Mouse (Mus musculus) T-helper 2 cell (primary cell): ENCODE measurements at regions not wholly inside any gene's neighbourhood (a gene's known extent, or its start where the extent isn't known, plus 50 kb on each side); places are given as distances from the start of the nearest gene placed in this dataset.
"Not testable (repeated sequence)": the region's sequence is repeated elsewhere in the genome, so short reads cannot be mapped to it uniquely, and the experiment has no call there.

ENCODE experiments used
- in situ Hi-C: fragments of 300-600 bp; cut with MboI, MseI; formaldehyde crosslinking; loops from one replicate; pipeline ENCODE4 v1.15.1; 2025; ENCODE audit warnings: high pct_unique_total_duplicates

DNA sequence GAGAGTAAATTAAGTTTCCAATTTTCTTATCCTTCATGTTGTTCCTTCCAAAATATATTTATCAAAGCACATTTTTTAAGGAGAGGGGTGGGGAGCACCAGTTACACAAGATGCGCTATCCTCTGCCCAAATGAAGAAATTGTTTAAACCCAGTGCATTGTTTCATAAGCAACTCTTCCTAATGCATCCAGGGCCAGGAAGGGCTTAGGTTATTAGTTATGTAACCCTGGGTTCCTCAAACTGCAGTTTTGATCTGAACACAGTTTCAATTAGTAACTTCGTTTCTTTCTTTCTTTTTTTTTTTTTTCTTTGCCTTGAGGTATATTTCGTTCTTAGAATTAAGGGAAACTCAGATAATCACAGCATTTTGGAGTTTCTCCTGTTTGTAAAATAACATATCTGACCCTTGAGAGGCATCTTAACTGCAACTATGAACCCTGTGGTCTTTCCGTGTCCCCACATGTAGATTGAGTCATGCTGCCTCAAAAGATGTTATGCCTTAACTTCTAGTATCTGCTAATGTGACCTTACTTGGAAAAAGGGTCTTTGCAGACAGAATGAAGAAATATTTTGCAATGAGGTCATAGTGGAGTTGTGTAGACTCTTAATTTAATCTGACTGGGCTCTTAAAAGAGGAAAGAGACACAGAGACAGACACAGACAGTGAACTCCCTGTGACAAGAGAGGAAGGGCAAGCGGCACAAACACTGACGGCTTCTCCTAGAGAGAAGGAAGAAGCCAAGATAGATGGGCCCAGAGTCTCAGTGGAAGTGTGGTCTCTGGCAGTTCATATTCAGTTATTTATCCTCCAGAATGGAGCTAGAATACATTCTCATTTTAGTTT lies 153.7 kb upstream of the Nrip1 start:
- in situ Hi-C loops: no loop called here

DNA sequence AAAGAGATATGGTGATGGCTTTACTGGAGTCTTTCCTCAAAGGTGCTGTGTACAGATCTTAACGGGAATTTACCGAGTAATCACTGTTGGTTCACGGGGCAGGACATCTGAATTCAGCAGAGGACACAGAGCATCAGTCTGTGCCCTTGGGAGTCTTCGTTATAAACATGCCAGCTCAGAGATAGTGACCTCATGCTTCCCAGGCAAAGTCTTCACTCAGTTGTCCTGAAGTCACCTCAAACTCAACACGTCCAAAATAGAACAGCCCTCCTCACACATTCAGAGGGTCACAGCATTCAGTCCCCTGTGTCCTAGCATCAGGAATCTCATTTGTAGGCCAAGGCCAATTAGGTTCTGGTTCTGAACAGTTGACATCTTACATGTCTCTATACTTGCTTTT lies 151.9 kb upstream of the Nrip1 start:
- in situ Hi-C loops: no loop called here

DNA sequence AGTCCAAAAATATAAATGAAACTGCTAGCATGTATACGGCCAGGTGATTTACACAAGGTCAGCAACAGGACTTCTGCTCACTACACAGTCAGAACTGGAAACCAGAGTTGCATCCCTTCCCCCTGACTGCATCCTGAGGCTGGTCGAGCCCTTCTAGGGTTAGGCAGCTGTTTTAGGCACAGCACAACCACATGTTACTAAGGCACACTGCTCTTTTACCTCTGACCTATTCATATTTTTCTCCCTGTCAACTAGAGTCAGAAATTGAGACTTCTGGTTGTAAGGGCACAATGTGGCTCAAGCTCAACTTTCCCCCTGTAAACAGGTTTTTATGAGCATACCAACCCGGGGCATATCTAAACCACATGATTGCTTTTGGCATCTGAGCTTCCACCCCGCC lies 151.3 kb upstream of the Nrip1 start:
- in situ Hi-C loops: no loop called here

DNA sequence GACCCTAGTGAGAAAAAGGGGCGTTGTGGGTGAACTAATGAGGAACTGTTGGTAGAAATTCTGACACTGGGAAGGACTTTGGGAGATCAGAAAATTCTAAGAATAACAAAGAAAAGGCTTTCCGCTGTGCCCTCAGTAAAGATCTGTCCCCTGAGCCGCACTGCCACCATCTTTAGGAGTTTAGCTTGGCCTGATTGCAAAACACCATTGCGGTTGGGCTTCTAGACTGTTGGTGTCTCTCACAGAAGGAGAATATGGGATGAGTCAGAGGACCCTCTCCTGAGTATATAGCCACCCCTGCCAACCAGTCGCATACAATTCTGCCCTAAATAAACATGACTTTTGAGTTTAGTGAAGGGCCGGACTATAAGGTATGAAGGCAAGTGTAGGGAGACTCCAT lies 147.5 kb upstream of the Nrip1 start:
- in situ Hi-C loops: no loop called here

DNA sequence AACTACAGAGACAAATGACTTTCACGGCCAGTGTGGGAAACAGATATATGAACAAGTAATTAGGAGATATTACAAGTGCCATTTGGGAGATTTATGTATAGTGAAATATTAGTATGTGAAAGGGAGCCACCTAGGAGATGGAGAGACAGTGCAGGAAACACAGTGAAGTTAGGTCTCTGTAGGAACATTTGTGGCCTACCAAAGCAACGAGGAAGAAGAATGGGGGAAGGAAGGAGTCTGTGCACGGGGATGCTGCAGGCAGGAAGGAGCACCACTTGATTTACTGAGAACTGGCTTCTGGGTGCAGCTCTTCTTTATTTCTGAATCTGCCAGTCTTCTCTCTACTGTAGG lies 147.0 kb upstream of the Nrip1 start:
- in situ Hi-C loops: no loop called here

DNA sequence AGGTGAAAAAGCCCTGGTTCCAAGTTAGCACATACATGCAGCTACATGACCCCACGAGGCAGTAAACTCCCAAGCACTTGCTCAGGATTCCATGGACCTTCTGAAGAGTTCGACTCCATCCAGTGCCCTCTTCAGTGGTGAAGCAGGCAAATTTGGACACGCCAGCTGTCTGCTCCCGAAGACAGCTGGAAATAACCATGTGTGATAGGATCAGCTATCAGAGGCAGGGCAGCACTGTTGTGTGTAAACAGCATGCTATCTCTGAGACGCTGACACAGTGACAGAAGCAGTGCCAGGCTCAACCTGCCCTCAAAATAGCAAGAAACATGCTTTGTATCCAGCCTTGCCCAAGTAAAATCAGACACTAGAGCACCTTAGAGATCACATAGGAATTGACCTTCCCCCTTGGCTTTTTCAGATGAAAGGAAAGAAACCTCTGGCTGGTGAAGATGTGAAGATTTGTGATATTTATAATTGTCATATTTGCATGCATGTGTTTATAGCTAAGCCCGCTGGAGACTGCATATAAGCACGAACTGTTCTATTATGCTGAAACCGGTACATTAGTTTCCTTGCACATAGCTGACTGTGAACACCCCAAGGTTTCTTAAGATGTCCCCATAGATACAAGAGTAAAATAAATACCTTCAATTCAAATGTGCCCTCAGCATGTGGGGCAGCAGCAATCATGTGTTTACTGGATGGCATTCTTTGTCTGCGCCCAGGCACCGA lies 146.4 kb upstream of the Nrip1 start:
- in situ Hi-C loops: no loop called here

DNA sequence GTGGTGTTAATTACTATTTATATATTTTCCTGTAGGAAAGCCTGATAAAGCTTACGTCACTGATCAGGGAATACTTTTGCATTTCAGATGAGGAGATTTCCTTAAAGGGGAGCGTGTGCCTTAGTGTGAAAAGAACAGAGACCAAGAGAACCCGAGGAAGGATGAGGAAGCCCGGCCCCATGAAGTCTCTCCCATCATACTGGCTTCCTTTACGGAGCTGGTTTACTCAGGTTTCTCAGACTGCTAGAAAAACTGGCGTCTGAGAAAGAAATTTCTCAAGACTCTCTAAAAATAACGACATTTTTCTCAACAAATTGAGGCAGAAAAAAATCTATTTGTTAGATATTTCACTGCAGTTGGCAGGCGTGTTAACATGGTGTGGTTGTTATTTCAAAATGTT lies 137.2 kb upstream of the Nrip1 start:
- in situ Hi-C loops: no loop called here

DNA sequence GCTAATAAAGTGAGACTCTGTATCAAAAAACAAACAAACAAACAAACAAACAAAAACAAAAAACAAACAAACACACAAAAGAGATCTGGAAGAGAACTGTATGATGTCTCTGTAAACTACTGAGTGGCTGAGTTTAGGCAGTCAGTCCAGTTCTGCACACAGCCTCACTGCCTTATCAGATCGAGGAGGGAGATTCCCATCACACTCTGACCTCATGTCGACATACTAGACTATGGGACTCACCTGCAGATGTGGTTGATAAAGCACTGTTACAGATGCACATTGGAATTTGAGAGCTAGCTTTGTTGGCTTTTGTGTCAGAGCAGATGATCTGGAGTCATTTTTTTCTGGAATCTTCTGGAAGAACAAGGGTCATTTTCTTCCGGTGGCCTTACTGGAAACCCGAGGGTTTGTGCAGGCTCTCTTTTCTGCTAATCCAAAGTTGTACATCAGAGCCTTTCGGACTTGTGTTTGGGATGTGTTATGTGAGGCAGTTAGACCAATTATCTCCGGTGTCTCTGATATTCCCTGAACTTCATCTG lies 135.6 kb upstream of the Nrip1 start:
- in situ Hi-C loops: no loop called here

DNA sequence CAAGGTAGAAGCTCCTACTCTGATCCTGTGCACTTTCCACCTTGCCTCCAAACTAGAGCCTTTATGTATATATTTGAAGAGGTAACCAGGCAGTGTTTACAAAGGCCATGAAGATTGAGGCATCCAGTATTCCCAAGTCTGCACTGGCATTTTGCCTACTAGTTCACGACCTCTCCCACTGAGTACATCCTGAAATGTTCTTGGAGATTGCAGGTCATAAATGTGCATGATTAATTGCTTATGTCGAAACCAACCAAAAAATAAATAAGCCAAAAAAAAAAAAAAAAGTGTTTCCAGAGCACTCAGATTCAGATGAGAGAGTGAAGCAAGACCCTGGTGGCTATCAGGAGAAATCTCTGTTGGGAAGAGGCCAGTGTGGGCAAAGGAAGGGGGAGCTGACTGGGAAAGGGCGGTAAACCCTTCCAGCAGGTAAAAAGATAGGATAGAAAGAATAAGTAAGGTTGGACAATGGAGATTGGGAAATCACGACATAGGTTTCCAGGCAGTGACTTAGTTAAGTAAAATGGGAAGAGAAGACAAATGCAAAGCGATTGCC lies 133.6 kb upstream of the Nrip1 start:
- in situ Hi-C loops: no loop called here

DNA sequence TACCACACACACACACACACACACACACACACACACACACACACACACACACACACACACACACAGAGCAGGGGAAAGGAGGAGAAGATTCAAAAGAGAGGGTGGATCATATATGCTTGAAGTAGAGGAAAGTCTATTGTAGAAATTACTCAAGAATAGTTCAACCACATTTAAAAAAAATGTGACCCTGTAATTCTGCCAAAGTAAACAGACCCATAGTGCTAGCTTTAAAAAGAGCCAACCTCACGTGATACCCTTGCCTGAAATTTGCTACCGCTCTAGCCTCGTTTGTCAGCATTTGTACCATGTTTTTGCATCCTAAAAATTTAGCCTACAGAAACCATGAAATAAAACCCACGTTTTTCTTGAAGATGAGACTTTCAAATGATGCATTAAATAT lies 132.6 kb upstream of the Nrip1 start:
- in situ Hi-C loops: no loop called here

DNA sequence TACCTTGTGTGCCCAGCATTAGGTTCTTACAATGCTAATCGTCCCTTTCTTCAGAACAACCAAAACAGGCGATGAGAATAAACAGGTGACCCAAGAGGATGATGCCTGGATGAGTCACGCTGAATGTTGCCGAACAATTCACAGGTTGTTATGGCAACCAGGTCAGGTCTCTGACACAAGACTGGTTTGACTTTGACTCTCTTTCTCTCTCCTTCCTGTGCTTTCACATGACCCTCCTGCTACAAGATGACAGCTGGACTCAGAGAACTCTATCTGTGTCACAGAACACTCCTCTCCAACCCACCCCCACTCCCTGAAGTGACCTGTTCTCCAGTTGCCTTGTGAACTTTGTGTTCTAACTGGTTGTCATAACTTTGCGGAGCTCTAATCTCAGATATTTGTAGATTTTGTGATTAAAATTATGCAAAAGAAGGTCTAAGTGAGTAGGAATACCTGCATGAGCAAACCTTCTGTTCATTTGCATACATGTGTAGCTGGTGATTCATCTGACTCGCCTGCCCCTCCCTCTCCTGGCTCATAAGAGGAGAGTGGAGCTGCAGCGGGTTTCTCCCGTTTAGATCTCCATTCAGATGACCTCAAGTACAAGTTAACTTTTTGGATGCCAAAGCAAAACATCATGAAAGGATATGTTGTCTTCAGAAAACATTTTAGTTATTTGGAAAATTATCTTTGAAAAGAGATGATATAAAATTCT lies 126.2 kb upstream of the Nrip1 start:
- in situ Hi-C loops: no loop called here

DNA sequence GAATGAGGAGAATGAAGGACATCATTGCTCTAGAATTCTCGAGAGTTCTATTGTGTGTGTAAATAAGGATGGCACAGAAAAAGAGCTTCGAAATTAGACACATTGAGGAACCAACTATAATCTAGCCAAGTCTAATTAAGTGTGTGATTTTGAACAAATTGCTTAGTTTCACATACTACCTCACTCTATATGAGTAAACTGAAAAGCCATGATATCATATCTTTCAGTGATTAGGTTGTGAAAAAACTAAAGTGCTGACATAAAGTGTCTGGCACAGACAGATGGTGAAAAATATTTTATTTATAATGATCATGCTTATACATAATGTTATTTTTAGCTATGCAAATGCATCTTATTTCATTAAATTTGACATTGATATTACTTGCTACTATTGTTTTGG lies 124.6 kb upstream of the Nrip1 start:
- in situ Hi-C loops: no loop called here

DNA sequence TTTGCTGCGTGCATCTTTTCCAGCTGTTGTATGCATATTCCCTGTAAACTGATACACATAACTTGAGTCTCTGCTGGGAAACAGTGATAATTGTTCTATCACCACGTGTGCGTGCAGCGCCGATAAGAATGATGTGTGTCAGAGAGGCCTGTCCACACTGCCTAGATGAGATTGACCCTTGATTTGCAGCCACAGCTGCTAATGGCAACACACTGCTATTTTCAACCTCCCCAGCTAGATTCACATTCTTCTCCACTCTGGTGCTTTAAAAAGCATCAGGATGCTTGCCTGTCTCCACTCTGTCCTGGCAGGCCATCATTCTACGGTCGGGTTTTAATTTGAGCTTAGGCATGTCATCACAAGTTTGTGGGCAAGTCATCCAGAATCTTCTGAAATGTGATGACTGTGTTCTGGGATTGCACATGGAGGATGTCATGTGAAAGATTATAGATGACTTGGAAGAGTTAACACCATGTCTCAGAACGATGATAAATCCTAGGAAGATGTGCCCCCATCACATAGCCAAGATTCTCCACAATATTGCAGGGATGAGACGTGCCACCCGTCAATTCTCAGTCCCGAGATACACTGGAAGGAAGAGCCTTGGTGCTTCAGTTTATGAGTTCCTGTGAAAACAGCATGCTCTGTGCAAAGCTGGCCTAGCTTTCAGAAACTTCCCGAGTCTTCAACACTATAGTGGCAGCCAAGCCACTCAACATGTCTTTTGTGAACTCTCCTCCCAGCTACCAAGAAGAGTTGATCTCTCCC lies 123.6 kb upstream of the Nrip1 start:
- in situ Hi-C loops: no loop called here

DNA sequence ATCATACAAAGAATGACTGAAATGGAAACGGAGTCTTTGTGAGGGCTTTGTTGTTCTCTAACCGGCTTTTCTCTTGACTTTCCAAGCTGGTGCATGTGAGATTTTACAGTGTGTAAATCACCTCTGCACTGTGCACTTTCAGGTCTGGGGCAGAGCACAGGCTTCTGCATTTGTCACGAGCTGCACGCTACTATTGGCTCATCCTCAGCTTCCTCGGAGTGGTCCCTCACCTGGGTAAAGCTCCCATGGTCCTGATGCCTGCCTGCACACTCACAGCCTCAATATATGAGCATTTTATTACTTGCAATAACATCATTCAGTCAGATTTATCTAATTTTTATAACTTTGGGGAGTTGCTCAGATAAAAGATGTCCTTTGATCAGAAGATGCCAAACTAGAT lies 109.8 kb upstream of the Nrip1 start:
- in situ Hi-C loops: no loop called here

DNA sequence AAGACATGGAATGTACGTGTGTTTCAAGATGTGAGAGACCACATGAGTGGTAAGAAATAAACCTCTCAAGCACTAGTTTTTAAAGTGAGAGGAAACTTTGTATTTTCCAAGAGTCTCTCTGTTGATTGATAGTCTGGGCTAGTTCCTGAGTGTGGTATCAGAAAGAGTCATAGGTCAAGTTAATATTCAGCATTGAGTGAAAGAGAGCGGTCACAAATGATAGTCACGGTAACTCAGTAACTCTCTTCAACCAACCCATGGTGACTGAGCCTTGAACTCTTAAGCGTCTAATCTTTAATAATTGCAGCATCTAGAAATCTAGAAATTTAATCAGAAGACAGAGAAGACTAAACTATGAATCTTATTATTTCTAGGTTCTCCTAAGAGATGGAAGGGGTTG lies 108.3 kb upstream of the Nrip1 start:
- in situ Hi-C loops: no loop called here

DNA sequence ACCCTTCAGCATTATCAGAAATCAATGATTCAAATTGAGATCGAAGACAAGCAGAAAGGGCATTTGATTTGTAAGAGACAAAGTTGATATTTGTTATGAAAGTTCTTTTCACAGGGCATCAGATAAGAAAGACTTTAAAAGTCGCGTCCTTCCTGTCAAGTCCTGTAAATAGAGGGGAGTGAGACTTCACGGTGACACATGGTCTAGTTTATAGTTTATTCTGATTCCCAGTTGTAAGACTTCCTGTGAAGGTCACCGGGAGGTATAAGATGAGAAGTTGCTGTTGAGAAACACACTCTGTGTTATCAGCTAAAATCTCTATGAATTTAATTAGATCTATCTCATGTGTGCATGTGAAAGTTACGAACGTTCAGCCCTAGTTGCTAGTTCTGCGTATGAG lies 103.8 kb upstream of the Nrip1 start:
- in situ Hi-C loops: no loop called here

DNA sequence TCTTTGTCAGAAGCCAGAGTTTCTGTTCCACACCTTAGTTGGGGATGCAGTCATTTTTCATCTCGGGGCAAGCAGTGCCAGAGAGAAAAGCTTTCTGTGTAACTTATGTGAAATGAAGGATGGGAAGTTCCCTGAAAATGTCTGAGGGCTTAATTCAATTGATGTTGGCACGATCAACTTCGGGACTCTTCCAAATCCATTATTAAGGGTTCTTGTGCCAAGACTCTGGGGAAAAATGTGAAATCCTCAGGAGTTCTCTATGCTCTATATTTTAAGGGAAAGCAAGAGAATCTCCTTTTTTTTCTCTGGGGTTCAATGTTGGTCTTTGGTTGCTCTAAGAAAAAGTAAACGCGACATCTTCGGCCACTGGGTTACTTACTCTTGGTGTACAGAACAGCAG lies 100.9 kb upstream of the Nrip1 start:
- in situ Hi-C loops: no loop called here

DNA sequence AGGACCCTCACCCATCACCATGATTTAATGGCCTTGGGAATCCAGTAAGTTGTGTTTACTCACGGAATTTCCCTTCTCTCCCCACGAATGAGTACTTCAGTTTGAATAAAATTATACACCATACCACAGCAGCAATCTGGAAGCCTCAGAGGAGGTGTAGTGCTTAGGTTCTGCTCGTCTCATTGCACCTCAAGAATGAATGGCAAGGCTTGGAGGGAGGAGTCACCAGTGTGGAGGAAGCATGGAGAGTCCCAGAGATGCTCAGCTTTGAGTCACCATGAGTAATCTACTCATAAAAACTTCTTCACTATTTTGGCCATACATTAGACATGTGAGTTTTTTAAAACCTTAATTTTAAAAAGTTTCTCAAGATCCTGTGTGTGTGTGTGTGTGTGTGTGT lies 98.8 kb upstream of the Nrip1 start:
- in situ Hi-C loops: no loop called here

DNA sequence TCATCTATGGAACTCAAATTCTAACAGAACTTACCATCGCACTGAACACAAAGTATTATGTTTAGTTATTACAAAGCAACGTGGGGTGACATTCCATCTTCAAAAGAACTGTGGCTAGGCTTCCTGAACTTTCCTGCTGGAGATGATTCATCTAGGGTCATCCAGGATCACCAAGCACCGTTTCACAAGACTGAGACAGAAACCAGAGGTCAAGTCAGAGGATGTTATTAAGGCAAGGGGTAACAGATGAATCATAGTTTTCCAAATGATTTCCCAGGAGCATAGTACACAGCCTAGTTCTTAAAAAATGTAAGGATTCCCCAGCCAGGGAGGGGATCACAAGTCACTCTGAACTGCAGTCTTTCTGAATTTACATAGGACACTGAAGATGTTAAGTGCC lies 97.5 kb upstream of the Nrip1 start:
- in situ Hi-C loops: no loop called here

DNA sequence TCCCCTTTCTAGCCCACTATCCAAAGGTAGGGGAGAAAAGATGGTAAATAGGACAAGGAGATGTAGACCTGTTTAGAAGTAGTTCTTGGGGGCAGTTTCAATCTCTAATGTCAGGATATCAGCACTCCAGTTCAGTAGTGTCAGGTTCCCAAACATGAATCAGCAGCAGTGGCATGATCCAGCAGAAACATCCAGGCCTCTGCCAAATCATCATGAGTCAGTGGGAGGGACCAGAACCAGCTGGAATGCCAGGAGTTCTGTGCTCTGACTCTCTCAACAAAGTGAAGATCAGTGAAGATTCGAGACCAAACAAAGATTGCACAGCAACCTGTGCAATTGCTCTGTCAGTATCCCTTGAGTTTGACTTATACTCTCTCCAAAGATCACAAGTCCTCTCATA lies 85.9 kb upstream of the Nrip1 start:
- in situ Hi-C loops: no loop called here

DNA sequence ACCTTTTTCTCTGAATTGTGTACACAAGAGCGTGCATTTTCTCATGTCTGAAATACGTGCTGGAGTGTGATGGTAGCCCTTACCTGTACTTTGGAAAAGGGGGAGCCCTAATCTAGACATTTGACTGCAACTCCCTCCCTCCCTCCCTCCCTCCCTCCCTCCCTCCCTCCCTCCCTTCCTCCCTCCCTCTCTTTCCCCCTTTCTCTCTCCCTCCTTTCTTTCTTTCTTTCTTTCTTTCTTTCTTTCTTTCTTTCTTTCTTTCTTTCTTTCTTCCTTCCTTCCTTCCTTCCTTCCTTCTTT lies 82.6 kb upstream of the Nrip1 start:
- in situ Hi-C loops: not testable (repeated sequence)
